Mouse (Mus musculus) MEL (cell line): ENCODE results near the gene Naaladl2.

Experiments
- BHLHE40 ChIP-seq: IDR thresholded peaks from 2 replicates; pipeline ENCODE4 v1.6.1; 2012; ENCODE audit warnings: low read depth, mild to moderate bottlenecking, inconsistent platforms, low read length, improper control_type of control experiment, borderline replicate concordance
- CTCF ChIP-seq, 3 experiments: IDR thresholded peaks in 2 of 3; conservative IDR thresholded peaks in 1 of 3; 2 replicates each; pipeline ENCODE4 v1.5.1; 2011 to 2012; ENCODE audit warnings: low read length in 3 of 3, low read depth in 2 of 3, mild to moderate bottlenecking in 2 of 3, improper control_type of control experiment in 1 of 3, inconsistent platforms in 1 of 3, mixed read lengths in 1 of 3, moderate library complexity in 1 of 3; ENCODE audit not compliant: control insufficient read depth in 1 of 3, insufficient read depth in 1 of 3, poor library complexity in 1 of 3, severe bottlenecking in 1 of 3
- EP300 ChIP-seq, 2 experiments: IDR thresholded peaks; 2 replicates each; pipeline ENCODE4 v1.6.1; 2011; ENCODE audit warnings: improper control_type of control experiment in 2 of 2, low read length in 2 of 2, low read depth in 1 of 2, mild to moderate bottlenecking in 1 of 2
- MAX ChIP-seq: IDR thresholded peaks from 2 replicates; pipeline ENCODE4 v1.6.1; 2011; ENCODE audit warnings: low read length, improper control_type of control experiment
- NRF1 ChIP-seq: IDR thresholded peaks from 2 replicates; pipeline ENCODE4 v1.6.1; 2014; ENCODE audit warnings: low read depth, mild to moderate bottlenecking, inconsistent platforms, low read length, improper control_type of control experiment, moderate library complexity; ENCODE audit not compliant: poor library complexity, insufficient read depth, severe bottlenecking
- POLR2A ChIP-seq, 2 experiments: IDR thresholded peaks; 2 replicates each; pipeline ENCODE4 v1.6.1; 2011 to 2012; ENCODE audit warnings: low read length in 2 of 2, mild to moderate bottlenecking in 2 of 2, control low read depth in 1 of 2, improper control_type of control experiment in 1 of 2, low read depth in 1 of 2, moderate library complexity in 1 of 2; ENCODE audit not compliant: control insufficient read depth in 1 of 2, insufficient read depth in 1 of 2, poor library complexity in 1 of 2
- TCF12 ChIP-seq: IDR thresholded peaks from 2 replicates; pipeline ENCODE4 v1.6.1; 2014; ENCODE audit warnings: low read depth, mild to moderate bottlenecking, inconsistent platforms, low read length, improper control_type of control experiment, moderate library complexity
- ZKSCAN1 ChIP-seq: IDR thresholded peaks from 2 replicates; pipeline ENCODE4 v1.6.1; 2012; ENCODE audit warnings: low read depth, mild to moderate bottlenecking, inconsistent platforms, low read length, improper control_type of control experiment, moderate library complexity
- ZNF384 ChIP-seq: IDR thresholded peaks from 2 replicates; pipeline ENCODE4 v1.6.1; 2012; ENCODE audit warnings: low read depth, mild to moderate bottlenecking, inconsistent platforms, low read length, improper control_type of control experiment

DNA sequence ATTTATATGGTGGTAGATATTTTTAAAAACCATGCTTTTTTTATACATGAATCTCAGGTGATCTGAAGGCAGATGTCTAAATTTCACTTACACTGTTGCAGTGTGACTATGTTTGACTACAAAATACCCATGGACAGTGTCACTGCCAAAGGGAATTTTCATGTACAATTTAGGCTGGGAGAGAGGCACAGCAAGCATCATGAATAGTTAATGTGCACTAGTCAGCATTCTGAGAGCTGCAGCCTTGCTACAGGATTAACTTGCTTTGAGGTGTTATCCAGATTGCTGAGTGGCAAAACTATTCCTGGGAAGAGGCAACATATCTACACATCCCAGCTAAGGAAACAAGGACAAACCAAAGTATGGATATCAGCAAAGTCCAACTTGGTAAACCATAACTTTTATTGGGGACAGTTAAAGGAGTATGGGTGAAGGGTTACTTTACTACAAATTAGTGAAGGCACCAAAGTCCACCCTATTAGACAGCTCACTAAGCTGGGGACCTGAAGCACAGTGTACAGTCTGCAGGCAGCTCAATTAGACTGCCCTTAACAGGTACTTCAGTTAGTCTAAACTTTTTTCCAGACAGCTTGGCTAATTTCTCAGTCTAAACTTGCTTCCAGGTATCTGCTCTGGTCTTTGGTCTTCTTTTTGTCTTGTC, 1181.0 kb downstream of the Naaladl2 start:
- no peak for TF ChIP-seq POLR2A (IDR thresholded peaks at IDR 0.05; ENCODE audit: control insufficient read depth in 1 of 2, insufficient read depth in 1 of 2, low read depth in 1 of 2, low read length in 2 of 2, poor library complexity in 1 of 2)
- no peak for TF ChIP-seq EP300 (IDR thresholded peaks at IDR 0.05; ENCODE audit: low read depth in 1 of 2, low read length in 2 of 2)
- no peak for TF ChIP-seq ZNF384
- no peak for TF ChIP-seq NRF1
- TF ChIP-seq TCF12, result no peak
- no peak for TF ChIP-seq CTCF (IDR thresholded peaks at IDR 0.05 in 2 of 3, conservative IDR thresholded peaks at IDR 0.05 in 1 of 3; ENCODE audit: control insufficient read depth in 1 of 3, insufficient read depth in 1 of 3, low read depth in 2 of 3, low read length in 3 of 3, poor library complexity in 1 of 3, severe bottlenecking in 1 of 3)
- TF ChIP-seq MAX, result no peak
- no peak for TF ChIP-seq ZKSCAN1
- TF ChIP-seq BHLHE40, result no peak
